Mouse (Mus musculus) MEL (cell line): ENCODE data around the gene Ikzf1.

Experiments used
- CTCF ChIP-seq, 3 experiments: IDR thresholded peaks in 2 of 3; conservative IDR thresholded peaks in 1 of 3; 2 replicates each; pipeline ENCODE4 v1.5.1; 2011 to 2012; ENCODE audit warnings: low read length in 3 of 3, low read depth in 2 of 3, mild to moderate bottlenecking in 2 of 3, improper control_type of control experiment in 1 of 3, inconsistent platforms in 1 of 3, mixed read lengths in 1 of 3, moderate library complexity in 1 of 3; ENCODE audit not compliant: control insufficient read depth in 1 of 3, insufficient read depth in 1 of 3, poor library complexity in 1 of 3, severe bottlenecking in 1 of 3
- MYC ChIP-seq: IDR thresholded peaks from 2 replicates; pipeline ENCODE4 v1.6.1; 2011; ENCODE audit warnings: low read depth, mild to moderate bottlenecking, low read length, improper control_type of control experiment, moderate library complexity

- TF ChIP-seq CTCF (IDR thresholded peaks at IDR 0.05 in 2 of 3, conservative IDR thresholded peaks at IDR 0.05 in 1 of 3; ENCODE audit: control insufficient read depth in 1 of 3, insufficient read depth in 1 of 3, low read depth in 2 of 3, low read length in 3 of 3, poor library complexity in 1 of 3, severe bottlenecking in 1 of 3), result no peak
- peak; percentile 73 for TF ChIP-seq MYC
Observed at GRCm38 (mm10) chr11:11719748-11720147, 34.9 kb downstream of the Ikzf1 start.
